Comparison of ENCODE assay signal across 8 mouse cellular contexts in the genomic region with DNA sequence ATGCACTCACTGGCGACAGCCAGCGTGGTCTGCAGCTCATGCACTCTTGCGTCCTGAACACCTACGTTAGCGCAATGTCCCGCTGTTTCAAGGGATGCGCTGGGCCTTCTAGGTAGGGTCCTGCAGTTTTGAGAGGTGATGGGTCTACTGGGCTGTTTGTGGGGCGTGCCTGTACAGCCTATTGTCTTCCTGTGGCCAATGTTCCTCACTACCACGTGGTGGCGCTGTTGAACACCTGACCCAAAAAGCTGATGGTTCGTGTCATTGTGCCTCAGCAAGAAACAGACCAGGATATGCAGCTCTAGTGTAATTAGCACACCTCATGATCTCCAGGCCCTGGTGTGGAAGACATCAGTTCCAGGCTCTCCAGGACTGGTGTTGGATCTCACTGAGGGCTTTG. TPM values are rescaled to one million over a fixed set of nuclear protein-coding genes. Genes with fewer than 3 reads are reported as not detected.
DNase-seq lines count a peak whose midpoint lies in the region; ATAC-seq and TF ChIP-seq lines count a peak whose summit lies in the region.

No protein-coding gene starts in this region.

- TF ChIP-seq POLR2A in bone marrow, adult 2 months (IDR thresholded peaks at IDR 0.05; ENCODE audit: borderline replicate concordance, control insufficient read depth, low read depth, low read length), result no peak
- TF ChIP-seq POLR2A in embryonic fibroblast, embryonic 13.5 days (IDR thresholded peaks at IDR 0.05; ENCODE audit: low read depth, low read length), result no peak

- no peak overlapping the region for H3K9ac ChIP-seq in hindbrain, postnatal 0 days (replicated peaks; ENCODE audit: low read length)

- no peaks in the 10 kb centered on the region for H3K27me3 ChIP-seq in hindbrain, postnatal 0 days (ENCODE audit: insufficient read depth, low read length)

- H3K27ac ChIP-seq in bone marrow, adult 2 months (ENCODE audit: control insufficient read depth, insufficient read depth, low read depth, low read length, poor library complexity), result no peak overlapping the region
- H3K27ac ChIP-seq in embryonic fibroblast, embryonic 13.5 days (ENCODE audit: insufficient read depth, low read length), result no peak overlapping the region
- no peak overlapping the region for H3K27ac ChIP-seq in hindbrain, postnatal 0 days

- H3K36me3 ChIP-seq in hindbrain, postnatal 0 days (ENCODE audit: insufficient read depth, low read length), result no peaks in the 10 kb centered on the region

- TF ChIP-seq CTCF in bone marrow, adult 2 months (IDR thresholded peaks at IDR 0.05; ENCODE audit: control insufficient read depth, insufficient read depth, low read length), result peak; percentile 97
- peak; percentile 84; the same call in 1 of the 2 replicates for TF ChIP-seq CTCF in embryonic fibroblast, embryonic 13.5 days (IDR thresholded peaks at IDR 0.05; ENCODE audit: borderline replicate concordance, insufficient read depth, low read length)
- TF ChIP-seq CTCF in hindbrain, postnatal 0 days (IDR thresholded peaks at IDR 0.05; ENCODE audit: low read depth), result peak; percentile 90

- ATAC-seq in hindbrain, postnatal 0 days, result peak; percentile 69

- intact Hi-C loops in left cerebral cortex, postnatal 4 days (cut with DNase I), result no loop called here

- no peaks in the 10 kb centered on the region for H3K9me3 ChIP-seq in hindbrain, postnatal 0 days (ENCODE audit: low read length)

- no peak overlapping the region for H3K4me3 ChIP-seq in bone marrow, adult 2 months (replicated peaks; ENCODE audit: control insufficient read depth, low read depth, low read length)
- H3K4me3 ChIP-seq in embryonic fibroblast, embryonic 13.5 days (ENCODE audit: insufficient read depth, low read length), result no peak overlapping the region
- no peak overlapping the region for H3K4me3 ChIP-seq in hindbrain, postnatal 0 days (ENCODE audit: low read length)

- no peaks in the 10 kb centered on the region for H3K4me1 ChIP-seq in bone marrow, adult 2 months (ENCODE audit: control insufficient read depth, insufficient read depth, low read length)
- H3K4me1 ChIP-seq in embryonic fibroblast, embryonic 13.5 days (ENCODE audit: control insufficient read depth, insufficient read depth, low read length), result no peaks in the 10 kb centered on the region
- no peaks in the 10 kb centered on the region for H3K4me1 ChIP-seq in hindbrain, postnatal 0 days (ENCODE audit: insufficient read depth, low read length)

- H3K4me2 ChIP-seq in hindbrain, postnatal 0 days (ENCODE audit: low read depth, low read length), result no peak overlapping the region

- 25% methylated on average over 11 of the region's 11 CpGs for WGBS in bone marrow, adult 2 months
- 22% methylated on average over 11 of the region's 11 CpGs for WGBS in hindbrain, postnatal 0 days

- peak; percentile 10 for DNase-seq in spleen, adult 12 weeks (ENCODE audit: low spot score)
- DNase-seq in spleen, postnatal 36 days (ENCODE audit: low spot score in 2 of 2), result no peak
- peak; percentile 72 for DNase-seq in hindbrain, postnatal 0 days (ENCODE audit: low spot score)
- DNase-seq in left cerebral cortex, postnatal 4 days, result peak; percentile 67
- peak; percentile 88 for DNase-seq in naive thymus-derived CD4-positive, alpha-beta T cell, adult 2 months (ENCODE audit: low read depth)
- peak; percentile 52 to 57 for DNase-seq in thymus, postnatal 36 days

RNA-seq across cellular contexts. Expression of gene Lbp, which starts 21.7 kb away (rescaled TPM):
- 14.8 and 23.0 TPM in 2 replicates for polyA plus RNA-seq in bone marrow, adult 2 months (2011; ENCODE audit: insufficient read depth, insufficient read length, low replicate concordance, missing spikeins)
- 0.47 and 2.7 TPM in 2 replicates for polyA plus RNA-seq in embryonic fibroblast, embryonic 13.5 days (2011; ENCODE audit: insufficient read length, low read depth, missing spikeins)
- total RNA-seq in hindbrain, postnatal 0 days (2014; rRNA removed), result 6.0 and 10.4 TPM in 2 replicates
- 10.3 and 13.2 TPM in 2 replicates for polyA plus RNA-seq in hindbrain, postnatal 0 days (2015; fragmentation: Nextera tagmentation; extraction: Ambion mirVana)
- total RNA-seq in left cerebral cortex, postnatal 4 days (2021), result 1 to 10 TPM; 1.4 to 2.0 TPM

RNA-seq across cellular contexts. Expression of gene Bpi, which starts 26.7 kb away (rescaled TPM):
- polyA plus RNA-seq in bone marrow, adult 2 months (2011; ENCODE audit: insufficient read depth, insufficient read length, low replicate concordance, missing spikeins), result not detected in 2 replicates
- not detected in 2 replicates for polyA plus RNA-seq in embryonic fibroblast, embryonic 13.5 days (2011; ENCODE audit: insufficient read length, low read depth, missing spikeins)
- not detected in 2 replicates for total RNA-seq in hindbrain, postnatal 0 days (2014; rRNA removed)
- not detected in 2 replicates for polyA plus RNA-seq in hindbrain, postnatal 0 days (2015; fragmentation: Nextera tagmentation; extraction: Ambion mirVana)
- not detected for total RNA-seq in left cerebral cortex, postnatal 4 days (2021)

RNA-seq across cellular contexts. Expression of gene D630003M21Rik, which starts 55.5 kb away (rescaled TPM):
- polyA plus RNA-seq in bone marrow, adult 2 months (2011; ENCODE audit: insufficient read depth, insufficient read length, low replicate concordance, missing spikeins), result 0.23 and 0.35 TPM in 2 replicates
- polyA plus RNA-seq in embryonic fibroblast, embryonic 13.5 days (2011; ENCODE audit: insufficient read length, low read depth, missing spikeins), result 0.17 and 0.61 TPM in 2 replicates
- total RNA-seq in hindbrain, postnatal 0 days (2014; rRNA removed), result 6.0 and 7.8 TPM in 2 replicates
- polyA plus RNA-seq in hindbrain, postnatal 0 days (2015; fragmentation: Nextera tagmentation; extraction: Ambion mirVana), result 1.8 and 2.3 TPM in 2 replicates
- 1 to 10 TPM; 3.1 TPM for total RNA-seq in left cerebral cortex, postnatal 4 days (2021)

Comparison
In these comparisons a context has a peak if more than half of its experiments do, and no peak if none do; other contexts are left out.
1. DNase-seq: peak in spleen, adult 12 weeks (single experiment), hindbrain, postnatal 0 days (single experiment), left cerebral cortex, postnatal 4 days (single experiment), naive thymus-derived CD4-positive, alpha-beta T cell, adult 2 months (single experiment) and thymus, postnatal 36 days (2 of 2); none in spleen, postnatal 36 days (0 of 2).
2. Peak in every context shown above with its lines, with median percentiles within 50 percentile points of each other: CTCF ChIP-seq.